Mouse (Mus musculus) erythroid progenitor cell, adult 5-6 weeks (primary cell): ENCODE results near the gene Mtcl1. TPM values are rescaled to one million over a fixed set of nuclear protein-coding genes. Genes with fewer than 3 reads are reported as not detected.

Experiments used
- ATAC-seq: replicated peaks from 2 replicates; pipeline ENCODE4 v1.8.0; 2016; ENCODE audit warnings: moderate number of reproducible peaks, mild to moderate bottlenecking, moderate TSS enrichment, inconsistent platforms; ENCODE audit not compliant: poor library complexity, low FRiP score, severe bottlenecking
- total RNA-seq, 2 experiments: library from RNA; stranded (forward) in 1 of 2; stranded (reverse) in 1 of 2; fragments of 150-400 nt in 1 of 2; fragments of 186-747, 209-891 nt in 1 of 2; gene quantifications; 2 replicates each; pipeline versions ENCODE4 v1.2.3 to v1.2.4; 2015 to 2017; ENCODE audit warnings: low replicate concordance in 2 of 2

Gene Mtcl1
- total RNA-seq (2015; ENCODE audit: low replicate concordance): not detected in 2 replicates
- not detected in 2 replicates for total RNA-seq (2017; ENCODE audit: low replicate concordance)

DNA sequence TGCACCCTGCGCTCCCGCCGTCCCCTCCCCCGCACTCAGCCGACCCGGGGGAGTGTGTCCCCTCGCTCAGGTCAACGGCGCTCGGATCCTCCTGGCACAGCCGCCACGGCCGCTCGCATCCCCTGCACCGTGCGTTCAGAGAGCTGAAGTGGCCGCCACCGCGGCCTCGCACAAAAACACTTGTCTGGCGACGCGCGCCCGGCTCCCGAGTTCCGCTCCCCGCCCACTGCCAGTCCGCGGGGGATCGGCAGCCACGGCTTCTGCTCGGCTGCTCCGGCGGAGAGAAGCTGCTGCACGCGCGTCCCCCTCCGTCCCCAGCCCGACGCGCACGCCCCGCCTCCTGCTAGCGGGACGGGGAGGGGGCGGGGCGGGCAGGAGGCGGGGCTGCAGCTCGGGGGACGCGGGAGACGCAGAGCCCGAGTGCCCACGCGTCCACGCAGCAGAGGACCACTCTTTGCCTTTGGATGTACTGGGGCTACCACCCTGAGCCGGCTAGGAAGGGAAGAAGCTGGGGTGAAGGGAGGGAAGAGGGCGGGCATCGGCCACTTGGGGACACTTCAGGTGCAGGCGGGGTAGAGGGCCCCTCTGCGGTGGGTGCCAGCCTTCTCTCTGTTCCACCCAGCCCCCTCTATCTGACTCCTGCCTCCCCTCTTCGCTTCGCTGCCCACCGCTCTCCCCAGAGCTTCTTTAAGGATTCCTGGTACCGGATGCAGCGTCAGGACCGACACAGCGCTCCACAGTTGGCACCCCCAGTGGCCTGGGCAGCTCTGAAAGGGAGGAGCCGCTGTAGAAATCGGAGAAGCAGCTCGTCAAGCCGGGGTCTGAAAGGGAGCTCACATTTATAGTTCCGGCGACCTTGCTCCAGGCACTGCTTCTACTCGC lies at the start of gene Mtcl1:
Gene Mtcl1, minus strand, starts transcription at position 291 of the 882 bp plus-strand sequence.
- no peak for ATAC-seq

DNA sequence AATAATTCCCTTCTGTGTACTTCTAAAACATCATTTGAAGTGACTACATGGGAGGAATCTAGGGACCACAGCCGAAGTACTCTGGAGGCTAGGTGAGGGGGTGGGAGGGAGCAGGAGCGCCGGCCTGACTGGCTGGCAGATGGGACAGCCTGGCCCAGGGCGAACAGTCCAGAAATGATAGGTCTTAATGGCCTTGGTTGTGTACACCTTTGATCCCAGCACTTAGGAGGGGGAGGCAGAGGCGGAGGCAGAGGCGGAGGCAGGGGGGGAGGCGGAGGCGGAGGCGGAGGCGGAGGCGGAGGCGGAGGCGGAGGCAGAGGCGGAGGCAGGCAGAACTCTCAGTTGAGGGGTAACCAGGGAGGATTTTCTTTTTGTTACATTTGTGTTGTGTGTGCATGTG lies 49.0 kb upstream of the Mtcl1 start:
- ATAC-seq: no peak

DNA sequence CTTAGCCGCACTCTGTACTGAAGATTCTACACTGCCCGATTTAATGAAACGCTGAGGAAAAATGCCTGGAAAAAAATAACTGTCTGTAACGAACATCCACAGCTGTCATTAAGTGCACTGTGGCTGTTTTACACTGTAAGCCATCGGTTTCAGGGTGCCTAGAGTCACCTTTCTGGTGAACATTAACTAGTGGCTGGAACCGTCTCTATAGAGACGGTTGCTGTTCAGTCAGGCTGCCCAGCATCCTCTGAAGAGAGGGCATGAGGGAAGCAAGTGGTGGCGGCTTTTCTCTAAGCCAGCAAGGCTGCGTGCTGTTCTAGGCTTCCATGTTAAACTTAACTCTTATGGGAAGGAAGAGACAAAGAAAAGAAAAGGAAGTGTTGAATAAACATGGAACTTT lies 47.0 kb upstream of the Mtcl1 start:
- no peak for ATAC-seq

DNA sequence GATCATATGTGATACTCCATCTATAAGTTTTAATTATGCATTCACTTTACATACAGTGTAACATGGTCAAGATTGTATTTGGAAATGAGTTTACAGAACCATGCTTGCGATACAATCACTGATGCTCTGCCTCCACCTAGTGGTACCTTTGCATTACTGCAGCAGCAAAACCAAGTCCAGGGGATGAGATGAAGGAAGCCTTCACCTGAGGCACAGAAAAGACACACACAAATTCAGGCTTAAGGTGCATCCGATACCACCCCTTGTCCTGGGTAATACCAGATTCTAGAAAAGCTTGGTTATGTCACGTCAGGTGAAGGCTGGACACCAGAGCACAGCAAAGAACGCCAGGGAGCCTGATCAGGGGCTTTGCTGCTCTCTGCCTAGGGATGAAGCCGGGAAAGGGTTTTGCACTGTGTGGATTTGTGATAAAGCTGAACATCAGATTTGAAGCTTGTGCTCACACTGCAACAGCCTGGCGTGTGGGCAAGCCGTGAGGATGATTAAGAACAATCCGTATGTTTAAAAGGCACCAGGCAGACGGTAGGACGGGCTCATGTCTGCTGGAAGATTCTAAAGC lies 40.6 kb upstream of the Mtcl1 start:
- ATAC-seq: peak; percentile 54; the same call in 1 of the 2 replicates

DNA sequence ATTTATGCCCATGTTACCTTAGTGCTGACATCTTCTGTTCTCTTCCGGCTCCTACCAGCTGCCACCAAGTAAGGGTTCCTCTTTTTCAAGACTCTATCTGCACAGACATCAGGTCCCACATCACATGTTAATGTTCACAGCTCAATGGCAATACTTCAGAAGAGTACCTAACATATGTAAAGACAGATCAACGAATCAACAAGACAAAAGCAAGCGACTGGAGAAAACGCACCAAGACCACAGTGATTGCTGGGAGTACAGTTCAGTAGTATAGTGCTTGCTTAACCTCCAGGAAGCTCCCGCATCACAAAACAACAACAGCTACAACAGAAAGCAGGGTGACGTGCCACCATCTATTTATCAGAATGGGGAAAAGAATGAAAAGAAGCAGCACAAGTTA lies 37.0 kb upstream of the Mtcl1 start:
- ATAC-seq: no peak

DNA sequence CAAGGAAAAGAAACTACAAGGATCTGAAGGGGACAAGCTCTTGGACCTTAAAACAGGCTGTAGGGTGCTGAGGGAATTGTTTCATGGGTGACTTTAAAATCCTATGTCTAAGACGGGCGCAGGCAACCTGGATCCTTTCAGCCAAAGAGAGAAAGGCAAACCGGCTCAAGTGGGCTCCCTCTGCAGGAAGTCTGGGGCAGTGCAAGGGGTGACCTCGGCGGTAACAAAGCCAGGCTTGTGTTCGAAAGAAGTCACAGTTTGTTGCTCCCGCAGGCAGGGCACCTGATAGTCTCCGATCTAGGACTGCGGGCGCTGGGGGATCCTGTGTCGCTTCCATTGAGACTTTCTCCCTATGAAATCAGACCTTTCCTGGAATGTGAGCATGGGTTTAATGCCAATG lies 36.2 kb upstream of the Mtcl1 start:
- ATAC-seq: 0 out of 2 replicates have a peak, but pooled peaks have one; percentile 39

DNA sequence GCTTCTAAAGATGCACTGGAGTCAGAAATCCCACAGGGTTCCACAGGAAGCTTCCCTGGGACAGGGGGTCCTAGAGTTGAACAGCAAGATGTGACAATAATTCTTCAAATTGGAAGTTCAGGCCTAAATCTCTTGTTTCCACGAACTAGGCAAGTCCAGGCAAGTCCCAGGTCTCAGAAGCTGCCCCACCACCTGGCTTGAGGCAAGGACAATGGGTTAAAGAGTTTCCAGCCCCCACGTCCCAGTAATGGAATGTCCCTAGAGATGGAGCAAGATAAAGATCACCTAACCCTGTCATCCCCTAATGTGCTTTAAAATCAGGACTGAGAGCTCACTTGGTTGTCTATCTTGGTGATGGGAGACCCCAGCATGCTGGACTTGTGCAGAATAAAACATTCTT lies 35.4 kb upstream of the Mtcl1 start:
- no peak for ATAC-seq

DNA sequence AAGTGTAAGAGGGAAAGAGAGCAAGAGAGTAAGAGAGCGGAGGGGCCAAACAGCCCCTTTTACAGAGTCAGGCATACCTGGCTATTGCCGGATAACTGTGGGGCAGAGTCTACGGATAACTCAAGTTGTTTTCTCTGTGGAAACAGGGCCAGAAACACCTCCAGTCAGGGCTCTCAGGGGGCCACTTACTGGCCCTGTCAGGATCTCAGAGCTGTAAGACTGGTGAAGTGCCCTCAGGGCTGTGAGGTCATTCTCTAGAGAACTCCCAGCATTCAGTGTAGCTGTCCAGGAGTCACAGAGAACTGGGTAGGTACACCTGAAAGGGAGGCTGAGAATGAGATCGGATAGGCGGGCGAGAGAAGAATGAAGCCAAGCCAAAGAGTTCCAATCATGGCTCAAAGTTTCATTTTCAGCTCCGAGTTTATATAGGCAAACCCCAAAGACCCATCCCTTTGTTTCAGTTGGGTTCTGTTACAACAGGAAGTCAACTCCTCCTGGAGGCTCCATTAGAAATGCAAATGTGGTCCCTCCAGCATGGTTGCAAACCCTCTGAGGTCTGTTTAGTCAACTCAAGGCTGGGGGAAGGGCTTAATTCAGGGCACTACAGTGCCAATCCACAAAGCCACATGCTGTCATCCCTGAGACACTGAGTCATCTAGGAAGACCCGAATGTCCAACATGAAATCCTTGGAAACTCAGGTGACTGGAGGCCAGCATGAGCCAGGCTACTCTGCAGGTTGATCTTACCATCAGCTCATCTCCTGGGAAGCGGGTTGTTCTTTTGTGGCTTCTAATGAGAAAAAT lies 34.3 kb upstream of the Mtcl1 start:
- no peak for ATAC-seq

DNA sequence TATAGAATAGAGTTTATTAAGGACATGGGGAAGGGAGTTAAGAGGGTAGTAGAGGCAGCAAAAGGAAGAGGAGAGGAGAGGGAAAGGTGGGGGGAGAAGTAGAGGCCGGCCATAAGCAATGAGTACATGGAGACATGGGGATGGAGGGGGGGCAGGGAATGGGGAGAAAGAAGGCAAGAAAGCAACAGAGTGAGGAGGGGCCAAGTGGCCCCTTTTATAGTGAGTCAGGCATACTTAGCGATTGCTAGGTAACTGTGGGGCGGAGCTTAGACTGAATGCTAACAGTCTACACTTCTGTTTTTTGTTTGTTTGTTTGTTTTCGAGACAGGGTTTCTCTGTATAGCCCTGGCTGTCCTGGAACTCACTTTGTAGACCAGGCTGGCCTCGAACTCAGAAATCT lies 31.7 kb upstream of the Mtcl1 start:
- ATAC-seq: no peak

DNA sequence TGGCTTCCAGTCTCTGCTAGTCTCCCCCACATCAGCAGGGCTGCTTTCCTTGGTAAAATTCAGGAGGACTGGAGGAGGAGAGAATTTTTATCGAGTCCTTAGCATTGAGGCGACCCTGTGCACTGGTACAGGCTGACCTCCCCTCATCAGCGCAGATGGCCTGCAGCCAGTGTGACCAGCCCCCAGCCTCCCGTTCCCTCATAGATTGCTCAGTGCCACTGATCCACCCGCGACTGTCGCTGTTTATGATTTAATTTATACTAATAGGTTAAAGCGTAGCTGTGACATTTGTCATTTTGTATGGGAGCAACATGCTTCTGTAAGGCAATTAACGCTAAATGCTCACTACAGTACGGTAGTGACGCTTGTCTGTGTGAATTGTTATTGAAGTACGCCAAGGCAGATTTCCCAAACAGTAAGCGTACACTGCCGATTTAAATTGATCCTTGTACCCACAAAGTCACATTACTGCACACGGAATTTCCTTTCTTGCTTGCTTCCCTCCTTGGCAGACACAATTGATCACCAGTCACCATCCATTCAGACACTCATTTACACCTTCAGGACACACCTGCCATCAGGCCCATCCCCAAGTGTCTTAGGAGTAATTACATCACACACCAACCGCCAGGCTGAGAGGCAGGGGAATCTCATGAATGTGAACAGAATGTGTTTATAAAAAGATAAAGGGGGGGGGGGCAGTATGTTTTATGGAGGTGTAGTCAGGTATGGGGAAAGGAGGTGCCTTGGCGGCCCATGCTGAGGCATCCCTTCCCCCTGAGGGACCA lies 31.1 kb upstream of the Mtcl1 start:
- no peak for ATAC-seq

DNA sequence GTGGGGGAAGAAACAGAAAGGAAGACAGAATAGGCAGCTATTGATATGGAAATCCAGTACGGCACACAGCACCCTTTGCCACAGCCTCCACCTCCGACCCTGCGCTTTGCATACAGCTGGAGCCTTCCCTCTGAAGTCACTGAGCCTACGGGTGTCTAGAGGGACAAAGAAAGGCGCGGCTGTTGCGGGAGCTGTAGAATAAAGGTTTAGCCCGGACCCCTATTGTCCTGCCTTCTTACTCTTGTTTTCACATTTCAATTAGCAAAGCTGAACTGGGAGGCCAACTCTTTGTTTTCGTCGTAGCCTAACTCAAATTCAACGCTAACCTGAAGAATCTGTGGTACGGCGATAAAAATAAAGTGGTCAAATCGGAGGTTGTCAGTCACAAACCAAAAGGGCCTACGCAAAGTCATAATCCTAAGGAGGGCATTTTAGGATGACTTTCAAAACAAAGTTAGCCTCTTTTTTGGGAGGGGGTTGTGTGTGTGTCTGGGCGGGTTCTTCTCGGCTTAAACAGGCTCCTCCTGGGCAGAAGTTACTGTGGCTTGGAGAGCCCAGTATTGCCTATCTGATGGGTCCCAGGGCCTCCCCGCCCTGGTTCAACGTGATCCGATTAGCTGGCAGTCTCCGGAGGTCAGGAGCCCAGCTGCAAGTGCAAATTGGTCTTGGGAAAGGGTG lies 30.4 kb upstream of the Mtcl1 start:
- ATAC-seq: no peak

DNA sequence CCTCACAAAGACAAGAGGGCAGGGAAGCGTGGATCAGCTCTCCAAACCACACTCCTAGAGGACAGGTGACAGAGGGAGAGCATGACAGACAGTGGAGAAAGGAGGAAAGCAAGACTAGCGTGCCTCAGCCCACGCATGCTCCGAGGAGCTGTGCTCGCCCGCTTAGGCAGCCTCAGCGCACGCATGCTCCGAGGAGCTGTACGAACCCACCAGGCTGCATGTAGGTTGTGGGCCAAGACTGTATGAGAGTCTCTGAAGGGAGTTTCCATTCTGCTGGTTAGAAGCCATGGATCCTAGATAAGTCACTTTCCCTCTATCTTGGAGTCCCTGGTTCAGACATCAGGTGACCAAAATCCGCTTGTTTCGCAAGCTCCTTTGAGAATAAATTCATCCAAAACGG lies 29.8 kb upstream of the Mtcl1 start:
- ATAC-seq: no peak

DNA sequence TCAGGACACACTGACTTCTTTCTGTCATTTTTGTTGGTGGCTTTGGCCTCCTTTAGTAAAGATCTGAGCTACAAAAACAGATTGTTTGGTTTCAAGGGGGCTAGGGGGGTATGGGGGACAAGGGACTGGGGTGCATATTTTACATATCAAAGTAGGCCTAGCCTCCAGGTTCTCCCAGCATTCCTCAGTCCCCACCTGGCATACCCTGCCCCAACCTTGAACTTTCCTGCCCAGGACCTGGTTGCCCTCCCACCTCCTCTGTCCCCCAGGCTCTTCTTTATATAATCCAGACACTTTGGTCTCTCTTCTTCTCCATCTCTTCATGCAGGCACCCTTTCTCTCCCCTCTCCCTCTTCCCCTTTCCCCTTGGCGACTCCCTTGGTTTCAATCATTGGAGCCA lies 23.7 kb upstream of the Mtcl1 start:
- no peak for ATAC-seq

DNA sequence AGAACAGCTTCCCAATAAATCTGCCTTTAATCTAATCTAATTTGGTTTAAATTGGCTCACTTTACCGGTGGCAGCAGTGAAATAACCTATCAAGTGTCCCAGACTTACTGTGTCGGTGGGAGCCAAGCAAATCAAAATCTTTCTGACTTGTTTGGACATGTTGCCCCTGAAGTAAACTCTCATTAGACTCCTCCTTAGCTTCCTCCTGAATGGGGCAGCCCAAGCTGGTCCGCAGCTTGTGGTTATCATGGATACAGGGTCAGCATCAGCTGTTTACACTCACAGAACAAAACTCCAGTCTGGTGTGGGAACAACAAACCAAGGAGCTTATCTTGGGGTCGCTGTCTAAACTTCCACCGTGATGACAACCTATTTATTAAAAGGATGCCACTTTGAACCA lies 22.2 kb upstream of the Mtcl1 start:
- no peak for ATAC-seq

DNA sequence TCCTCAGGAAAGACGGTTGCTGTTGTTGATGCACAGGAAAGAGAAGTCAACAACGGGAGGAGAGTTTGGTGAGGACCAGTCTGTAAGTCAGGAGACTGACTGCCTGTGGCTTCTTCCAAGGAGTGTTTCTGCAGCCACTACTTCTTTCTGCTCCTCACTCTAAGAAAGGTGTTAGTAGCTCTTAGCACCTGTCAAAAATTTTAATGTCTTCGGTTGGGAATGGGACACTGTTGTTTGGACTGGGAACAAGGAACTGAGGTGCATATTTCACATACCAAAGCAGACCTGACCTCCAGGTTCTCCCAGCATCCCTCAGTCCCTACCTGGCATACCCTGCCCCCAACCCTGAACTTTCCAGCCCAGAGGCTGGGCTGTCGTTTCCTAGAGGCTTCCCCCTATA lies 21.7 kb upstream of the Mtcl1 start:
- ATAC-seq: no peak

DNA sequence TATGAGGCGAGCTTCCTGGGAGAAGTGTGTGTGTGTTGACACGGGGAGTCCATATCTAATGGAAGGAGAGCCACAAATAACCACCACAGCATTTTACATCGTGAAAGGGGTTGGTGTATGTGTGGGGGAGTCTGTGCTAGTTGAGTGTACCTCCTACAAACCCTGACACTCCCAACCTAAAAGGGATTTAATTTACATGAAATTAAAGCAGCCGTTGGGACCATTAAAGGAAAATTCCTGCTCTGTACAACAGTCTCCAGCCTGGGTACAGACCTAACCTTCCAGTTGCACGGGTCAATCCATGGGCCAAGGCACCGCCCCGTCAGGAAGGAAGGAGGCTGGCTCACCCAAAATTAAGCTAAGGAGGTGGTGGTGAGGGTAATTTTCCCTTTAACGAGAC lies 20.5 kb upstream of the Mtcl1 start:
- no peak for ATAC-seq

DNA sequence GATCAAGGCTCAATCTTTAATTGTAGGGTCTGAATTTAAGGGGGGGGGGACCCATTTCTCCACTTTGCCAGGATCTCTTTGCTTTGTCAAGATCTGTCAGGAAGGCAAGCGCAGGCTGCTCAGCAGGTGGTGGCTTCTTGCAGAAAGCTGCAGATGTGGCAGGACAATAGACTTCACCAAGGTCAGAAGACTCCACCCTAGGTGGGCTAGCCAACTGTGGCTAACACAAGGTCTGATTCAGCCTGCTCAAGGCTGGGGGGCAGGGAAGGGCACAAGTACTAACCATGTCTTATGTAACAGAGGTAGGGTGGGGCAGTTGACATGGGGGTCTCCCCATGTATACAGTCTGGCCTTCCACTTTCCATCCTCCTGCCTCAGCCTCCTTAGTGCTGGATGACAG lies 7.7 kb upstream of the Mtcl1 start:
- no peak for ATAC-seq

DNA sequence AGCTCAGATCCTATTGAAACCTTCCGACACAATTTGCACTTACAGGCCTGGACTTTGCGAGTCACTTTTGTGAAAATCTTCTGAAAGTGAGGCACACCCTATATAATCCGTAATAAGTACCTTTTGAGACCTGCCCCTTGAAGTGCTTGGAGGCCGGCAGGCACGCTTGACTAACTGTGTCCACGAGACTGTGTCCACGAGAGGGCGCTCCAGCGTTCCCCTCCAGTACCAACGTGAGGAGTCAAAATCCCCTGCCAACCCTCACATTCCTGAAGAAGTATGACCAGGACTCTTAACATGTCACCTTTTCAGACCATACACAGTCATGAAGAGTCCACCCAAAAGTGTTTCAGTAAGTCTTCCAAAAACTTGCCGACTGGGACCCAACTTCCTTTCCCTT lies 1.6 kb upstream of the Mtcl1 start:
- no peak for ATAC-seq

DNA sequence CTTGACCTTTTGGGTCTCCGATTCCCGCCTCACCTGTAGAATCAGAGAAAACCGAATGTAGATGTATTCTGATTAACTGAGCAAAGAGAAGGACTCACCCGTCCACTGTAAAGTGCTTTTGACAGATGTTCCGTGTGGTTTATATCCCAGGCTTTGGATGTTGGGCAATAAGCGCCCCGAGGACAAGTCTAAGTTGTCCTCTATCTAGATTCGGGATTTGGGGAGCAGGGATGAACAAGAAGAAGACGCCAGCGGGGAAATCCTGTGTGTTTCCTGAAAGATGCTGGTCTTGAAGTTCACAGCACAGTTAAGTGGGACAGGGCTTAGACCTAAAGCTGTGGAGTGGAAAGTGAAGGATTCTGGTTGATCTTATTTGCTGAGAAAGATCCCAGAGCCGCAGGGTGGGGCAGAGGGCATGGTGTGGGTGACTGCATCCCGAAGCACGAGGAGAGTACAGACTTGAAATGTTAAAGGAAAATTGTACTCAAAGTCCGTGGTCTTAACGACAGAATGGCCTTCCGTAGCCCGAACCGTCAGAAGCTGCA lies 1.0 kb upstream of the Mtcl1 start:
- ATAC-seq: no peak
